In the genomic region with DNA sequence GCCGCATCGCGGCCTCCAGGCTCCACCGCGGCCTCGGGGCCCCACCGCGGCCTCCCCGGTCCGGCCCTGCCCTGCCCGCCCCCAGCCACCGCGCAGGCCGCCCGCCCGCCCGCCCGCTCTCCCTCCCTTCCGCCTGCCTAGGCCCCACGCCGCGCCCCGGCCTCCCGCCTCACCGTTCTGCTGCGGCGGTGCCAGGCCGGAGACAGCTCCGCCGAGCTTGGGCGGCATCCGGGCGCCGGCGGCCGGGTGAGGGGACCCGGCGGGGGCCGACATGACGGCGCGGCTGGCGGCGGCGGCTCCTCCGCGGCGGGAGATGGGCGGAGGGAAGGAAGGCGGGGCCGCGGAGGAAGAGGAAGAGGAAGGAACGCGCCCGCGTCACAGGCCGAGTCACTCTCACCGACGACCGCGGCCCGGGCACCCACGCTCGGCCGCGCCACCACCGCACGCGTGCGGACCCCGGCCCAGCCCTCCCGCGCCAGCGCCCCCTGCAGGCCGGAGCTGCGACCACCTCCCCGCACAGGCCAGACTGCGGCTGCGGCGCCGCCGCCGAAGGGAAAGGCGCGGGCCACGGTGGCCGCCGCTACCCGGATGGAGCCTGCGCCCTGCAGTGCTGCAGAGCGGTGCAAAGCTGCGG, we compare ENCODE assay signal across 8 mouse cellular contexts. TPM values are rescaled to one million over a fixed set of nuclear protein-coding genes. Genes with fewer than 3 reads are reported as not detected.
DNase-seq lines count a peak whose midpoint lies in the region; ATAC-seq and TF ChIP-seq lines count a peak whose summit lies in the region.

No protein-coding gene starts in this region.

- peak overlapping the region; percentile 83 for H3K4me3 ChIP-seq in E14TG2a.4 (replicated peaks; ENCODE audit: low read length)
- peak overlapping the region; percentile 92 for H3K4me3 ChIP-seq in forebrain, embryonic 11.5 days (ENCODE audit: low read depth, low read length)
- H3K4me3 ChIP-seq in heart, postnatal 0 days (ENCODE audit: low read depth, low read length), result peak overlapping the region; percentile 92
- H3K4me3 ChIP-seq in lung, adult 2 months (replicated peaks; ENCODE audit: extremely low read depth, low read depth, low read length), result peak overlapping the region; percentile 96
- H3K4me3 ChIP-seq in neural tube, embryonic 15.5 days (replicated peaks), result peak overlapping the region; percentile 90

- H3K36me3 ChIP-seq in E14TG2a.4 (ENCODE audit: insufficient read depth, low read length), result no peaks in the 10 kb centered on the region
- H3K36me3 ChIP-seq in forebrain, embryonic 11.5 days (ENCODE audit: control insufficient read depth, insufficient read depth, low read length), result no peaks in the 10 kb centered on the region
- H3K36me3 ChIP-seq in heart, postnatal 0 days (replicated peaks; ENCODE audit: control insufficient read depth, insufficient read depth, low read length), result no peaks in the 10 kb centered on the region
- no peaks in the 10 kb centered on the region for H3K36me3 ChIP-seq in neural tube, embryonic 15.5 days

- no peak for TF ChIP-seq CTCF in E14TG2a.4 (conservative IDR thresholded peaks at IDR 0.05; ENCODE audit: low read length)
- TF ChIP-seq CTCF in heart, postnatal 0 days (IDR thresholded peaks at IDR 0.05; ENCODE audit: low read depth), result peak; percentile 43
- peak; percentile 6; the same call in 1 of the 2 replicates for TF ChIP-seq CTCF in lung, adult 2 months (IDR thresholded peaks at IDR 0.05; ENCODE audit: insufficient read depth, low read length)

- peaks cover 65% of the 10 kb centered on the region for H3K4me1 ChIP-seq in E14TG2a.4 (replicated peaks; ENCODE audit: low read depth, low read length)
- H3K4me1 ChIP-seq in forebrain, embryonic 11.5 days (replicated peaks; ENCODE audit: control insufficient read depth, insufficient read depth, low read length), result peaks cover 9% of the 10 kb centered on the region; the same call in 1 of the 2 replicates
- H3K4me1 ChIP-seq in heart, postnatal 0 days (ENCODE audit: control insufficient read depth, insufficient read depth), result peaks cover 32% of the 10 kb centered on the region
- H3K4me1 ChIP-seq in lung, adult 2 months (ENCODE audit: control insufficient read depth, insufficient read depth, low read length), result peaks cover 16% of the 10 kb centered on the region
- H3K4me1 ChIP-seq in neural tube, embryonic 15.5 days, result peaks cover 43% of the 10 kb centered on the region

- peak overlapping the region; percentile 72 for H3K4me2 ChIP-seq in forebrain, embryonic 11.5 days (ENCODE audit: low read depth, low read length, severe bottlenecking)
- H3K4me2 ChIP-seq in heart, postnatal 0 days (ENCODE audit: low read depth, low read length), result peak overlapping the region; percentile 68
- H3K4me2 ChIP-seq in neural tube, embryonic 15.5 days, result peak overlapping the region; percentile 84

- DNase-seq in c-Kit-positive CD71-negative TER-119-negative erythroid progenitor cells, embryonic 14.5 days (ENCODE audit: low read depth), result peak; percentile 52
- DNase-seq in forebrain, embryonic 11.5 days (ENCODE audit: low spot score), result peak; percentile 96
- peak; percentile 80 for DNase-seq in heart, postnatal 0 days (ENCODE audit: low spot score)
- DNase-seq in kidney, postnatal 4 days, result peak; percentile 89 to 92
- peak; percentile 83 for DNase-seq in lung, adult 2 months
- DNase-seq in testis, postnatal 14 days (ENCODE audit: low spot score), result peak; percentile 86

- peak overlapping the region; percentile 95 for H3K9ac ChIP-seq in forebrain, embryonic 11.5 days (ENCODE audit: low read length)
- peak overlapping the region; percentile 97 for H3K9ac ChIP-seq in heart, postnatal 0 days (replicated peaks; ENCODE audit: low read depth, low read length)
- H3K9ac ChIP-seq in neural tube, embryonic 15.5 days (replicated peaks), result peak overlapping the region; percentile 92

- peak; percentile 96 for ATAC-seq in forebrain, embryonic 11.5 days (replicated peaks; ENCODE audit: low FRiP score)
- ATAC-seq in heart, postnatal 0 days (ENCODE audit: insufficient read depth, low read depth), result peak; percentile 88
- peak; percentile 98 for ATAC-seq in neural tube, embryonic 15.5 days (ENCODE audit: low FRiP score)

- under 1% methylated on average over 58 of the region's 92 CpGs for WGBS in forebrain, embryonic 11.5 days
- WGBS in heart, postnatal 0 days, result under 1% methylated on average over 46 of the region's 92 CpGs
- 1% methylated on average over 88 of the region's 92 CpGs for WGBS in lung, adult 2 months
- under 1% methylated on average over 46 of the region's 92 CpGs for WGBS in neural tube, embryonic 15.5 days

- no peaks in the 10 kb centered on the region for H3K9me3 ChIP-seq in E14TG2a.4 (ENCODE audit: low read length)
- H3K9me3 ChIP-seq in forebrain, embryonic 11.5 days (ENCODE audit: control insufficient read depth, low read length), result no peaks in the 10 kb centered on the region
- no peaks in the 10 kb centered on the region for H3K9me3 ChIP-seq in heart, postnatal 0 days (replicated peaks; ENCODE audit: control insufficient read depth, low read length)
- no peaks in the 10 kb centered on the region for H3K9me3 ChIP-seq in neural tube, embryonic 15.5 days (replicated peaks)

- H3K27ac ChIP-seq in forebrain, embryonic 11.5 days (ENCODE audit: low read depth, low read length), result peak overlapping the region; percentile 93
- H3K27ac ChIP-seq in heart, postnatal 0 days (ENCODE audit: low read depth), result peak overlapping the region; percentile 98
- peak overlapping the region; percentile 93 for H3K27ac ChIP-seq in neural tube, embryonic 15.5 days (replicated peaks)

- TF ChIP-seq POLR2A in lung, adult 2 months (IDR thresholded peaks at IDR 0.05; ENCODE audit: borderline replicate concordance, extremely low read depth, low read depth, low read length), result peak; percentile 52; the same call in 1 of the 2 replicates

- H3K27me3 ChIP-seq in E14TG2a.4 (ENCODE audit: insufficient read depth, low read length), result peaks cover 30% of the 10 kb centered on the region
- H3K27me3 ChIP-seq in forebrain, embryonic 11.5 days (ENCODE audit: control insufficient read depth, insufficient read depth, low read length), result no peaks in the 10 kb centered on the region
- H3K27me3 ChIP-seq in heart, postnatal 0 days (ENCODE audit: control insufficient read depth, insufficient read depth, low read length), result no peaks in the 10 kb centered on the region
- H3K27me3 ChIP-seq in neural tube, embryonic 15.5 days (replicated peaks), result no peaks in the 10 kb centered on the region

- no peak; the same call in 1 of the 2 replicates for TF ChIP-seq EP300 in heart, postnatal 0 days (IDR thresholded peaks at IDR 0.05; ENCODE audit: low read depth)

RNA-seq across cellular contexts. Expression of a gene that starts 0.8 kb away (rescaled TPM):
- 38.2 and 38.9 TPM in 2 replicates for polyA plus RNA-seq in forebrain, embryonic 11.5 days (2014; fragmentation: Nextera tagmentation; extraction: Ambion mirVana)
- total RNA-seq in heart, postnatal 0 days (2014; rRNA removed; ENCODE audit: low replicate concordance), result 22.7 and 57.0 TPM in 2 replicates
- 12.9 TPM in 2 replicates for polyA plus RNA-seq in heart, postnatal 0 days (2015; fragmentation: Nextera tagmentation; extraction: Ambion mirVana)
- 63.4 and 72.6 TPM in 2 replicates for polyA plus RNA-seq in lung, adult 2 months (2012; rRNA removed)
- 30.4 and 32.8 TPM in 2 replicates for polyA plus RNA-seq in neural tube, embryonic 15.5 days (2015; fragmentation: Nextera tagmentation; extraction: Ambion mirVana)

Comparison
In these comparisons a context has a peak if more than half of its experiments do, and no peak if none do; other contexts are left out.
1. Peak in every context shown above with its lines: DNase-seq, ATAC-seq, H3K4me3 ChIP-seq and H3K27ac ChIP-seq.